Mouse (Mus musculus): ENCODE results near the gene Rab33a.

- no peak for TF ChIP-seq POLR2A (IDR thresholded peaks at IDR 0.05; ENCODE audit: low read depth, low read length)
- TF ChIP-seq CTCF (conservative IDR thresholded peaks at IDR 0.05; ENCODE audit: insufficient read depth, insufficient read length, low read depth, low read length): no peak
Measured at GRCm38 (mm10) chrX:48481095-48481494, 38.0 kb upstream of the Rab33a start.

Measured in kidney, adult 2 months (tissue).